Mouse (Mus musculus) midbrain, embryonic 12.5 days (tissue): Measurements from ENCODE around the gene Majin. TPM values are rescaled to one million over a fixed set of nuclear protein-coding genes. Genes with fewer than 3 reads are reported as not detected.

Source experiments
- ATAC-seq: fragments of 200-750 bp; cut with Nextera tagmentation; 2 replicates; pipeline ENCODE4 v1.8.0; 2017; ENCODE audit warnings: low read depth, moderate TSS enrichment, moderate library complexity; ENCODE audit not compliant: low FRiP score
- H3K27ac ChIP-seq: fragments of 300-500 bp; sonication (generic); replicated peaks from 2 replicates; pipeline ENCODE4 v1.5.1; 2016; ENCODE audit warnings: mild to moderate bottlenecking
- H3K27me3 ChIP-seq: fragments of 300-500 bp; sonication (generic); 2 replicates; pipeline ENCODE4 v1.6.1; 2016; ENCODE audit warnings: mild to moderate bottlenecking
- H3K36me3 ChIP-seq: fragments of 300-500 bp; sonication (generic); 2 replicates; pipeline ENCODE4 v1.6.1; 2016
- H3K4me1 ChIP-seq: fragments of 300-500 bp; sonication (generic); 2 replicates; pipeline ENCODE4 v1.6.1; 2016
- H3K4me2 ChIP-seq: fragments of 300-500 bp; sonication (generic); replicated peaks from 2 replicates; pipeline ENCODE4 v1.6.1; 2016; ENCODE audit warnings: mild to moderate bottlenecking, moderate library complexity
- H3K4me3 ChIP-seq: fragments of 300-500 bp; sonication (generic); 2 replicates; pipeline ENCODE4 v1.5.1; 2016; ENCODE audit warnings: mild to moderate bottlenecking
- H3K9ac ChIP-seq: fragments of 300-500 bp; sonication (generic); replicated peaks from 2 replicates; pipeline ENCODE4 v1.6.1; 2016; ENCODE audit warnings: mild to moderate bottlenecking, moderate library complexity
- H3K9me3 ChIP-seq: fragments of 300-500 bp; sonication (generic); 2 replicates; pipeline ENCODE4 v1.6.1; 2016; ENCODE audit warnings: mild to moderate bottlenecking
- WGBS: fragments of 180-500 bp; shearing (Covaris S2); methylation state at CpG from one replicate; pipeline ENCODE4 v1.1.7; 2016; 5-methylcytosine and 5-hydroxymethylcytosine counted together
- polyA plus RNA-seq: library from polyadenylated mRNA; unstranded; fragments of >200 nt; fragmentation: Nextera tagmentation; extraction: Ambion mirVana; gene quantifications from 2 replicates; pipeline ENCODE4 v1.2.1, GENCODE M21; 2016

Gene Majin
- polyA plus RNA-seq, 1 experiment from 2014 or later = not detected

- 82% methylated on average over 8 of the region's 8 CpGs for WGBS
- no peak for ATAC-seq
Measured at GRCm38 (mm10) chr19:6171215-6171614, 13.0 kb upstream of the Majin start.

GRCm38 (mm10) chr19:6174771-6175170, 9.4 kb upstream of the Majin start:
- no peak for ATAC-seq
- Histone ChIP-seq H3K9ac (no peak overlapping the region), H3K4me2 (no peak overlapping the region), H3K9me3 (no peaks in the 10 kb centered on the region), H3K4me1 (no peaks in the 10 kb centered on the region), H3K27me3 (no peaks in the 10 kb centered on the region), H3K27ac (no peak overlapping the region), H3K4me3 (no peak overlapping the region), H3K36me3 (no peaks in the 10 kb centered on the region)
- WGBS = 50% methylated on average over 5 of the region's 5 CpGs

More at GRCm38 (mm10) chr19:6171215-6171614, 13.0 kb upstream of the Majin start:
- Histone ChIP-seq H3K9ac (no peak overlapping the region), H3K36me3 (no peaks in the 10 kb centered on the region), H3K9me3 (no peaks in the 10 kb centered on the region), H3K27ac (no peak overlapping the region), H3K4me3 (no peak overlapping the region), H3K4me2 (no peak overlapping the region), H3K27me3 (no peaks in the 10 kb centered on the region), H3K4me1 (no peaks in the 10 kb centered on the region)

GRCm38 (mm10) chr19:6178775-6179174, 5.4 kb upstream of the Majin start:
- no peak overlapping the region for H3K9ac ChIP-seq
- H3K9me3 ChIP-seq = no peaks in the 10 kb centered on the region
- no peak overlapping the region for H3K4me3 ChIP-seq
- no peaks in the 10 kb centered on the region for H3K36me3 ChIP-seq
- ATAC-seq = no peak
- H3K4me1 ChIP-seq = no peaks in the 10 kb centered on the region
- no peaks in the 10 kb centered on the region for H3K27me3 ChIP-seq
- H3K4me2 ChIP-seq = no peak overlapping the region
- 92% methylated on average over 6 of the region's 6 CpGs for WGBS
- H3K27ac ChIP-seq = no peak overlapping the region

- H3K36me3 ChIP-seq = no peaks in the 10 kb centered on the region
- no peaks in the 10 kb centered on the region for H3K4me1 ChIP-seq
- no peak for ATAC-seq
- H3K27me3 ChIP-seq = no peaks in the 10 kb centered on the region
- H3K4me3 ChIP-seq = no peak overlapping the region
- WGBS = 36% methylated on average over 5 of the region's 5 CpGs
- H3K27ac ChIP-seq = no peak overlapping the region
- H3K4me2 ChIP-seq = no peak overlapping the region
- H3K9me3 ChIP-seq = no peaks in the 10 kb centered on the region
- no peak overlapping the region for H3K9ac ChIP-seq
Measured at GRCm38 (mm10) chr19:6181629-6182028, 2.6 kb upstream of the Majin start.

- Histone ChIP-seq H3K4me3 (no peak overlapping the region), H3K4me2 (no peak overlapping the region), H3K27ac (no peak overlapping the region), H3K4me1 (no peaks in the 10 kb centered on the region), H3K9me3 (no peaks in the 10 kb centered on the region), H3K36me3 (no peaks in the 10 kb centered on the region), H3K27me3 (no peaks in the 10 kb centered on the region), H3K9ac (no peak overlapping the region)
- 19% methylated on average over 3 of the region's 3 CpGs for WGBS
- ATAC-seq = no peak
Measured at GRCm38 (mm10) chr19:6182534-6182933, 1.7 kb upstream of the Majin start.

- no peaks in the 10 kb centered on the region for H3K36me3 ChIP-seq
- WGBS = 82% methylated on average over 2 of the region's 2 CpGs
- no peak overlapping the region for H3K9ac ChIP-seq
- no peak overlapping the region for H3K4me2 ChIP-seq
- H3K4me1 ChIP-seq = no peaks in the 10 kb centered on the region
- no peak for ATAC-seq
- no peaks in the 10 kb centered on the region for H3K27me3 ChIP-seq
- no peaks in the 10 kb centered on the region for H3K9me3 ChIP-seq
- H3K27ac ChIP-seq = no peak overlapping the region
- no peak overlapping the region for H3K4me3 ChIP-seq
Measured at GRCm38 (mm10) chr19:6204265-6204664, 20.1 kb downstream of the Majin start.

- Histone ChIP-seq H3K4me1 (no peaks in the 10 kb centered on the region), H3K27me3 (no peaks in the 10 kb centered on the region), H3K27ac (no peak overlapping the region), H3K9ac (no peak overlapping the region), H3K36me3 (no peaks in the 10 kb centered on the region), H3K4me2 (no peak overlapping the region), H3K9me3 (no peaks in the 10 kb centered on the region), H3K4me3 (no peak overlapping the region)
- WGBS = 80% methylated on average over 5 of the region's 5 CpGs
- ATAC-seq = no peak
Measured at GRCm38 (mm10) chr19:6206716-6207115, 22.5 kb downstream of the Majin start.

GRCm38 (mm10) chr19:6216046-6216705, 32.0 kb downstream of the Majin start:
- no peak overlapping the region for H3K4me3 ChIP-seq
- H3K4me1 ChIP-seq = no peaks in the 10 kb centered on the region
- H3K27me3 ChIP-seq = no peaks in the 10 kb centered on the region
- no peak overlapping the region for H3K4me2 ChIP-seq
- no peak overlapping the region for H3K9ac ChIP-seq
- 86% methylated on average over 6 of the region's 6 CpGs for WGBS
- no peaks in the 10 kb centered on the region for H3K9me3 ChIP-seq
- no peak for ATAC-seq
- H3K27ac ChIP-seq = no peak overlapping the region
- no peaks in the 10 kb centered on the region for H3K36me3 ChIP-seq

- no peaks in the 10 kb centered on the region for H3K27me3 ChIP-seq
- H3K4me2 ChIP-seq = no peak overlapping the region
- no peaks in the 10 kb centered on the region for H3K4me1 ChIP-seq
- ATAC-seq = no peak
- no peak overlapping the region for H3K4me3 ChIP-seq
- H3K27ac ChIP-seq = no peak overlapping the region
- H3K9ac ChIP-seq = no peak overlapping the region
- H3K36me3 ChIP-seq = no peaks in the 10 kb centered on the region
- WGBS = 69% methylated on average over 6 of the region's 6 CpGs
- no peaks in the 10 kb centered on the region for H3K9me3 ChIP-seq
Measured at GRCm38 (mm10) chr19:6218606-6219005, 34.4 kb downstream of the Majin start.

GRCm38 (mm10) chr19:6226135-6226534, 41.9 kb downstream of the Majin start, which contains the start of gene Gpha2:
Gpha2 (plus strand) TSS chr19:6226380.
- H3K27ac ChIP-seq = no peak within 1 kb of the TSS
- ATAC-seq = no peak

GRCm38 (mm10) chr19:6226763-6227162, 42.6 kb downstream of the Majin start:
- Histone ChIP-seq H3K9ac (no peak overlapping the region), H3K4me3 (no peak overlapping the region), H3K36me3 (peaks cover 52% of the 10 kb centered on the region), H3K27me3 (no peaks in the 10 kb centered on the region), H3K27ac (no peak overlapping the region), H3K4me2 (no peak overlapping the region), H3K9me3 (no peaks in the 10 kb centered on the region), H3K4me1 (no peaks in the 10 kb centered on the region)
- 89% methylated on average over 14 of the region's 14 CpGs for whole genome bisulfite sequencing
- no peak for ATAC-seq

More at GRCm38 (mm10) chr19:6226135-6226534, 41.9 kb downstream of the Majin start, which contains the start of gene Gpha2:
- WGBS = 13% methylated on average over 2 of the region's 2 CpGs
- H3K27me3 ChIP-seq = no peaks in the 10 kb centered on the region
- H3K9me3 ChIP-seq = no peaks in the 10 kb centered on the region
- H3K4me1 ChIP-seq = no peaks in the 10 kb centered on the region
- H3K36me3 ChIP-seq = peaks cover 46% of the 10 kb centered on the region
- H3K4me3 ChIP-seq = no peak within 1 kb of the TSS
- H3K4me2 ChIP-seq = no peak within 1 kb of the TSS
- H3K9ac ChIP-seq = no peak within 1 kb of the TSS

- 77% methylated on average over 4 of the region's 4 CpGs for WGBS
- H3K36me3 ChIP-seq = peaks cover 60% of the 10 kb centered on the region
- no peak overlapping the region for H3K4me3 ChIP-seq
- no peak for ATAC-seq
- H3K4me1 ChIP-seq = no peaks in the 10 kb centered on the region
- H3K9me3 ChIP-seq = no peaks in the 10 kb centered on the region
- no peaks in the 10 kb centered on the region for H3K27me3 ChIP-seq
- no peak overlapping the region for H3K27ac ChIP-seq
- no peak overlapping the region for H3K4me2 ChIP-seq
- H3K9ac ChIP-seq = no peak overlapping the region
Measured at GRCm38 (mm10) chr19:6227864-6228263, 43.7 kb downstream of the Majin start.

GRCm38 (mm10) chr19:6230411-6230810, 46.2 kb downstream of the Majin start:
- peaks cover 67% of the 10 kb centered on the region for H3K36me3 ChIP-seq

More at GRCm38 (mm10) chr19:6230411-6230810, 46.2 kb downstream of the Majin start:
- 90% methylated on average over 4 of the region's 4 CpGs for WGBS
- Histone ChIP-seq H3K27me3 (no peaks in the 10 kb centered on the region), H3K4me1 (peaks cover 12% of the 10 kb centered on the region), H3K4me3 (no peak overlapping the region), H3K9me3 (no peaks in the 10 kb centered on the region), H3K4me2 (no peak overlapping the region), H3K27ac (no peak overlapping the region), H3K9ac (no peak overlapping the region)
- no peak for ATAC-seq
